Mouse (Mus musculus) heart, postnatal 0 days (tissue): ENCODE measurements around the gene Cyth1. TPM values are rescaled to one million over a fixed set of nuclear protein-coding genes. Genes with fewer than 3 reads are reported as not detected.

ENCODE experiments used
- ATAC-seq: fragments of 200-750 bp; cut with Nextera tagmentation; 2 replicates; pipeline ENCODE4 v1.8.0; 2017; ENCODE audit warnings: low read depth, moderate number of reproducible peaks, moderate library complexity; ENCODE audit not compliant: insufficient read depth
- DNase-seq: peaks from one replicate; pipeline ENCODE4 v3.0.0-alpha.2; 2016; ENCODE audit warnings: low spot score
- H3K27ac ChIP-seq: fragments of 300-500 bp; sonication (generic); 2 replicates; pipeline ENCODE4 v1.5.1; 2014; ENCODE audit warnings: low read depth, mild to moderate bottlenecking
- H3K27me3 ChIP-seq: fragments of 300-500 bp; sonication (generic); 2 replicates; pipeline ENCODE4 v1.6.1; 2014; ENCODE audit warnings: low read length, mixed read lengths; ENCODE audit not compliant: control insufficient read depth, insufficient read depth
- H3K36me3 ChIP-seq: fragments of 300-500 bp; sonication (generic); replicated peaks from 2 replicates; pipeline ENCODE4 v1.6.1; 2014; ENCODE audit warnings: low read length, mixed read lengths; ENCODE audit not compliant: control insufficient read depth, insufficient read depth
- H3K4me1 ChIP-seq: fragments of 300-500 bp; sonication (generic); 2 replicates; pipeline ENCODE4 v1.6.1; 2014; ENCODE audit warnings: antibody characterized with exemption; ENCODE audit not compliant: control insufficient read depth, insufficient read depth
- H3K4me2 ChIP-seq: fragments of 300-500 bp; sonication (generic); 2 replicates; pipeline ENCODE4 v1.6.1; 2014; ENCODE audit warnings: low read depth, mild to moderate bottlenecking, low read length, moderate library complexity
- H3K4me3 ChIP-seq: fragments of 300-500 bp; sonication (generic); 2 replicates; pipeline ENCODE4 v1.5.1; 2014; ENCODE audit warnings: low read depth, low read length
- H3K9ac ChIP-seq: fragments of 300-500 bp; sonication (generic); replicated peaks from 2 replicates; pipeline ENCODE4 v1.6.1; 2014; ENCODE audit warnings: low read depth, low read length, mixed read lengths
- H3K9me3 ChIP-seq: fragments of 300-500 bp; sonication (generic); replicated peaks from 2 replicates; pipeline ENCODE4 v1.6.1; 2016; ENCODE audit warnings: low read length; ENCODE audit not compliant: control insufficient read depth
- CTCF ChIP-seq: IDR thresholded peaks from 2 replicates; pipeline ENCODE4 v1.5.1; 2016; ENCODE audit warnings: antibody characterized with exemption, control low read depth, low read depth
- EP300 ChIP-seq: IDR thresholded peaks from 2 replicates; pipeline ENCODE4 v1.6.1; 2016; ENCODE audit warnings: antibody characterized with exemption, low read depth
- WGBS: fragments of 180-500 bp; shearing (Covaris S2); extraction: QIAGEN DNeasy Blood & Tissue Kit; methylation state at CpG from one replicate; pipeline ENCODE4 v1.1.7; 2014; 5-methylcytosine and 5-hydroxymethylcytosine counted together
- polyA plus RNA-seq: library from polyadenylated mRNA; unstranded; fragments of >200 nt; fragmentation: Nextera tagmentation; extraction: Ambion mirVana; gene quantifications from 2 replicates; pipeline ENCODE4 v1.2.1, GENCODE M21; 2015
- total RNA-seq: library from RNA; depleted of rRNA; stranded (reverse); fragments of >200 nt; gene quantifications from 2 replicates; pipeline ENCODE4 v1.2.3, GENCODE M21; 2014; ENCODE audit warnings: low replicate concordance

Gene Cyth1
- total and polyA plus RNA-seq, 2 experiments from 2014 or later, result 21.4 to 50.1 TPM

GRCm38 (mm10) chr11:118146446-118146845 lies 101.9 kb downstream of the Cyth1 start:
- Histone ChIP-seq H3K36me3 (no peaks in the 10 kb centered on the region), H3K9ac (no peak overlapping the region; the same call in 1 of the 2 replicates), H3K4me2 (peak overlapping the region; percentile 45; the same call in 1 of the 2 replicates), H3K4me1 (peaks cover 27% of the 10 kb centered on the region), H3K27me3 (no peaks in the 10 kb centered on the region), H3K9me3 (no peaks in the 10 kb centered on the region), H3K27ac (peak overlapping the region; percentile 75), H3K4me3 (no peak overlapping the region)
- WGBS, result 90% methylated on average over 10 of the region's 10 CpGs
- DNase-seq, result no peak
- ATAC-seq, result no peak
- no peak for TF ChIP-seq CTCF

- H3K4me2 ChIP-seq, result peak overlapping the region; percentile 45
- H3K4me3 ChIP-seq, result peak overlapping the region; percentile 4; the same call in 1 of the 2 replicates
- peak overlapping the region; percentile 75 for H3K27ac ChIP-seq
- peaks cover 21% of the 10 kb centered on the region for H3K4me1 ChIP-seq
- H3K27me3 ChIP-seq, result no peaks in the 10 kb centered on the region
- ATAC-seq (peak; percentile 77), DNase-seq (peak; percentile 83)
- no peaks in the 10 kb centered on the region for H3K9me3 ChIP-seq
- WGBS, result 64% methylated on average over 16 of the region's 16 CpGs
- no peak for TF ChIP-seq CTCF
- TF ChIP-seq EP300, result no peak
- H3K9ac ChIP-seq, result no peak overlapping the region; the same call in 1 of the 2 replicates
- no peaks in the 10 kb centered on the region for H3K36me3 ChIP-seq
Observed at GRCm38 (mm10) chr11:118145771-118146351, 102.5 kb downstream of the Cyth1 start.

GRCm38 (mm10) chr11:118145092-118145491 lies 103.3 kb downstream of the Cyth1 start:
- Histone ChIP-seq H3K4me1 (peaks cover 13% of the 10 kb centered on the region), H3K27me3 (no peaks in the 10 kb centered on the region), H3K9ac (no peak overlapping the region), H3K9me3 (no peaks in the 10 kb centered on the region), H3K4me2 (no peak overlapping the region), H3K27ac (no peak overlapping the region), H3K36me3 (no peaks in the 10 kb centered on the region), H3K4me3 (no peak overlapping the region)
- 84% methylated on average over 4 of the region's 4 CpGs for WGBS
- DNase-seq (no peak), ATAC-seq (no peak)
- no peak for TF ChIP-seq CTCF
- no peak for TF ChIP-seq EP300

GRCm38 (mm10) chr11:118143731-118144130 lies 104.7 kb downstream of the Cyth1 start:
- no peak for ATAC-seq
- 90% methylated on average over 4 of the region's 4 CpGs for WGBS

GRCm38 (mm10) chr11:118142547-118143165 lies 105.7 kb downstream of the Cyth1 start:
- TF ChIP-seq CTCF, result no peak
- TF ChIP-seq EP300, result no peak
- DNase-seq (no peak), ATAC-seq (no peak)
- no peaks in the 10 kb centered on the region for H3K27me3 ChIP-seq
- no peak overlapping the region for H3K4me2 ChIP-seq
- WGBS, result 33% methylated on average over 7 of the region's 7 CpGs
- no peaks in the 10 kb centered on the region for H3K36me3 ChIP-seq
- H3K9ac ChIP-seq, result no peak overlapping the region
- peaks cover 6% of the 10 kb centered on the region; the same call in 1 of the 2 replicates for H3K4me1 ChIP-seq
- H3K9me3 ChIP-seq, result no peaks in the 10 kb centered on the region; the same call in 1 of the 2 replicates
- H3K27ac ChIP-seq, result no peak overlapping the region
- H3K4me3 ChIP-seq, result no peak overlapping the region

More at GRCm38 (mm10) chr11:118143731-118144130, 104.7 kb downstream of the Cyth1 start:
- Histone ChIP-seq H3K27me3 (no peaks in the 10 kb centered on the region), H3K4me2 (no peak overlapping the region), H3K36me3 (no peaks in the 10 kb centered on the region), H3K9ac (no peak overlapping the region), H3K27ac (no peak overlapping the region), H3K4me3 (no peak overlapping the region), H3K9me3 (no peaks in the 10 kb centered on the region; the same call in 1 of the 2 replicates), H3K4me1 (peaks cover 6% of the 10 kb centered on the region; the same call in 1 of the 2 replicates)
- TF ChIP-seq CTCF, result no peak
- no peak for TF ChIP-seq EP300
- DNase-seq, result no peak
